Mouse (Mus musculus) kidney, postnatal 10 days (tissue): ENCODE measurements around the gene Cdkn1b.

Source experiments
- DNase-seq: peaks from one replicate; pipeline ENCODE4 v3.0.0; 2021; ENCODE audit warnings: mixed read lengths

The Cdkn1b gene

GRCm38 (mm10) chr6:134903891-134904884 lies 16.0 kb upstream of the Cdkn1b start:
- DNase-seq, result no peak

GRCm38 (mm10) chr6:134905811-134906210 lies 14.4 kb upstream of the Cdkn1b start:
- no peak for DNase-seq

GRCm38 (mm10) chr6:134914523-134914922 lies 5.7 kb upstream of the Cdkn1b start:
- no peak for DNase-seq

- DNase-seq, result peak; percentile 45
Observed at GRCm38 (mm10) chr6:134916641-134917040, 3.6 kb upstream of the Cdkn1b start.

- peak; percentile 81 for DNase-seq
Observed at GRCm38 (mm10) chr6:134917087-134917486, 3.1 kb upstream of the Cdkn1b start.

GRCm38 (mm10) chr6:134918769-134919168 lies 1.4 kb upstream of the Cdkn1b start:
- DNase-seq, result no peak

GRCm38 (mm10) chr6:134919511-134920189 lies 551 bp upstream of the Cdkn1b start:
- DNase-seq, result no peak

- DNase-seq, result peak; percentile 74
Observed at GRCm38 (mm10) chr6:134921014-134921694, 953 bp downstream of the Cdkn1b start.

- no peak for DNase-seq
Observed at GRCm38 (mm10) chr6:134921695-134922510, 1.7 kb downstream of the Cdkn1b start.

GRCm38 (mm10) chr6:134922511-134923195 lies 2.5 kb downstream of the Cdkn1b start:
- DNase-seq, result no peak

- DNase-seq, result no peak
Observed at GRCm38 (mm10) chr6:134923670-134924069, 3.5 kb downstream of the Cdkn1b start.

GRCm38 (mm10) chr6:134924262-134924661 lies 4.1 kb downstream of the Cdkn1b start:
- DNase-seq, result no peak

- no peak for DNase-seq
Observed at GRCm38 (mm10) chr6:134925673-134926337, 5.6 kb downstream of the Cdkn1b start.

GRCm38 (mm10) chr6:134926338-134926705 lies 6.1 kb downstream of the Cdkn1b start:
- no peak for DNase-seq

- peak; percentile 78 for DNase-seq
Observed at GRCm38 (mm10) chr6:134926803-134927594, 6.8 kb downstream of the Cdkn1b start.

- DNase-seq, result no peak
Observed at GRCm38 (mm10) chr6:134927595-134928095, 7.4 kb downstream of the Cdkn1b start.

- peak; percentile 95 for DNase-seq
Observed at GRCm38 (mm10) chr6:134928096-134928888, 8.1 kb downstream of the Cdkn1b start.

GRCm38 (mm10) chr6:134928889-134929310 lies 8.7 kb downstream of the Cdkn1b start:
- peak; percentile 53 for DNase-seq

- no peak for DNase-seq
Observed at GRCm38 (mm10) chr6:134929926-134930325, 9.7 kb downstream of the Cdkn1b start.
